Mouse (Mus musculus) ES-E14 (cell line): ENCODE measurements around the gene Zfyve9. TPM values are rescaled to one million over a fixed set of nuclear protein-coding genes. Genes with fewer than 3 reads are reported as not detected.

Experiments used
- DNase-seq: peaks from one replicate; pipeline ENCODE4 v3.0.0-alpha.2; 2013; ENCODE audit warnings: low read depth, low spot score
- H3K27ac ChIP-seq: 2 replicates; pipeline ENCODE4 v1.5.1; 2012; ENCODE audit warnings: low read depth, mild to moderate bottlenecking, low read length, moderate library complexity, mixed read lengths; ENCODE audit not compliant: poor library complexity, insufficient read depth, severe bottlenecking
- H3K36me3 ChIP-seq: 2 replicates; pipeline ENCODE4 v1.6.1; 2012; ENCODE audit warnings: mild to moderate bottlenecking, low read length, moderate library complexity, mixed read lengths; ENCODE audit not compliant: control insufficient read depth, poor library complexity, insufficient read depth, severe bottlenecking
- H3K4me1 ChIP-seq, 2 experiments: fragments of 150-350 bp in 1 of 2; sonication (generic) in 1 of 2; 2 replicates each; pipeline ENCODE4 v1.6.1; 2012; ENCODE audit warnings: low read length in 2 of 2, mild to moderate bottlenecking in 1 of 2, mixed read lengths in 1 of 2; ENCODE audit not compliant: control insufficient read depth in 2 of 2, insufficient read depth in 2 of 2, poor library complexity in 1 of 2
- H3K4me3 ChIP-seq, 2 experiments: fragments of 150-350 bp in 1 of 2; sonication (generic) in 1 of 2; 2 replicates each; pipeline ENCODE4 v1.5.1; 2012; ENCODE audit warnings: low read length in 2 of 2, low read depth in 1 of 2, mild to moderate bottlenecking in 1 of 2, mixed read lengths in 1 of 2; ENCODE audit not compliant: insufficient read depth in 1 of 2, poor library complexity in 1 of 2, severe bottlenecking in 1 of 2
- H3K9ac ChIP-seq: 2 replicates; pipeline ENCODE4 v1.6.1; 2012; ENCODE audit warnings: low read depth, mild to moderate bottlenecking, low read length, mixed read lengths; ENCODE audit not compliant: poor library complexity, insufficient read depth, severe bottlenecking
- H3K9me3 ChIP-seq: fragments of 150-350 bp; sonication (generic); 2 replicates; pipeline ENCODE4 v1.6.1; 2012; ENCODE audit warnings: low read depth, mild to moderate bottlenecking, low read length; ENCODE audit not compliant: control insufficient read depth, insufficient read depth
- CHD2 ChIP-seq: IDR thresholded peaks from 2 replicates; pipeline ENCODE4 v1.6.1; 2014; ENCODE audit warnings: mild to moderate bottlenecking, low read depth, low read length, inconsistent platforms
- HCFC1 ChIP-seq: IDR thresholded peaks from 2 replicates; pipeline ENCODE4 v1.6.1; 2012; ENCODE audit warnings: low read length, inconsistent platforms, borderline replicate concordance; ENCODE audit not compliant: insufficient read depth
- MAFK ChIP-seq: IDR thresholded peaks from 2 replicates; pipeline ENCODE4 v1.6.1; 2014; ENCODE audit warnings: mild to moderate bottlenecking, low read depth, low read length, inconsistent platforms; ENCODE audit not compliant: insufficient read depth
- ZC3H11A ChIP-seq: IDR thresholded peaks from 2 replicates; pipeline ENCODE4 v1.6.1; 2012; ENCODE audit warnings: low read depth, mild to moderate bottlenecking, inconsistent platforms, low read length, borderline replicate concordance
- ZNF384 ChIP-seq: IDR thresholded peaks from 2 replicates; pipeline ENCODE4 v1.6.1; 2012; ENCODE audit warnings: low read depth, low read length, inconsistent platforms
- in situ Hi-C, 2 experiments: fragments of 600-800 bp; cut with MboI; formaldehyde crosslinking; loops; one replicate each; pipeline ENCODE4 v1.15.1; 2025; ENCODE audit warnings: low sequenced_read_pairs in 2 of 2, inconsistent platforms in 1 of 2; ENCODE audit not compliant: unreplicated experiment in 2 of 2
- total RNA-seq: library from RNA; depleted of rRNA; stranded (reverse); fragments of 300-350 nt; gene quantifications from 2 replicates; pipeline ENCODE4 v1.2.3, GENCODE M21; 2012

Zfyve9 gene
- total RNA-seq, 1 experiment, result 8.7 TPM

DNA sequence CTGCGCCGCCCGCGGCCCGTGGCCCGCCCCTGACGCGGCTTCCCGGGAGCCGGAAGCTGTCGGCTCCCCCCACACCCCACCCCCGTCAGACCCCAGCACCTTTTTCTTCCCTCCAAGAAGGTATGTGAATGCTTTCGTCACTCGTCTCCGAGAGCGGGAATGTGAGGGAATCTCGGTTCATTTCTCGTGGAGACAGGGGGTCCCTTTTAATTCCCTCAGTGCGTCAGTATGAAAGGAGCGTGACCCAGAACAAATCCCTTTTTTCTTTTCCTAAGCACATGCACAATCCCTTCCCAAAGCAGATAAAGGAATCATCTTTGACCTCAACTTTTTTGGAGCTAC lies 237 bp upstream of the Zfyve9 start:
- in situ Hi-C loops, result no loop called here
- Histone ChIP-seq H3K4me1 (peaks cover 0 to 3% of the 10 kb centered on the region in 2 experiments; a peak in 1 of 4 replicates), H3K9me3 (no peaks in the 10 kb centered on the region), H3K4me3 (peak overlapping the region; percentile 41 to 89), H3K36me3 (no peaks in the 10 kb centered on the region), H3K9ac (peak overlapping the region; percentile 94), H3K27ac (no peak overlapping the region)
- no peak for TF ChIP-seq HCFC1
- peak; percentile 30; the same call in 1 of the 2 replicates for TF ChIP-seq CHD2
- TF ChIP-seq ZC3H11A, result no peak
- TF ChIP-seq ZNF384, result no peak
- TF ChIP-seq MAFK, result no peak
- DNase-seq, result peak; percentile 43

DNA sequence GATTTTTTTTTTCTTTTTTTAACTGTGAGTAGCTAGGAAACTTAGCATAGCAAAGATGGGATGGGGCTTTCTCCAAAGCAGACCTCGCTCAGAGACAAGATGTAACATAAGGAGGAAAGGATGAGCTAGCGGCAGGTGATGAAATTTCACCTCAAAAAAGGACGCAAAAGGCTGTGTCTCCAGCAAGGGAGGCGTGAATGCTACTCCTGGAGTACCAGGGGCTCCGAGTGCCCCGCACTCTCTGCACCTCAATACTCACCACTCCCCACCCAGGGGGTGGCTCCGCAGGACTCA lies 888 bp downstream of the Zfyve9 start:
- Histone ChIP-seq H3K9me3 (no peaks in the 10 kb centered on the region), H3K36me3 (no peaks in the 10 kb centered on the region), H3K4me3 (peak overlapping the region; percentile 83 to 89), H3K4me1 (peaks cover 0 to 3% of the 10 kb centered on the region in 2 experiments; a peak in 1 of 4 replicates), H3K9ac (peak overlapping the region; percentile 94), H3K27ac (no peak overlapping the region)
- DNase-seq, result no peak
- no peak for TF ChIP-seq CHD2
- no peak for TF ChIP-seq MAFK
- TF ChIP-seq ZC3H11A, result no peak
- TF ChIP-seq ZNF384, result no peak
- TF ChIP-seq HCFC1, result no peak
- in situ Hi-C loops, result no loop called here

DNA sequence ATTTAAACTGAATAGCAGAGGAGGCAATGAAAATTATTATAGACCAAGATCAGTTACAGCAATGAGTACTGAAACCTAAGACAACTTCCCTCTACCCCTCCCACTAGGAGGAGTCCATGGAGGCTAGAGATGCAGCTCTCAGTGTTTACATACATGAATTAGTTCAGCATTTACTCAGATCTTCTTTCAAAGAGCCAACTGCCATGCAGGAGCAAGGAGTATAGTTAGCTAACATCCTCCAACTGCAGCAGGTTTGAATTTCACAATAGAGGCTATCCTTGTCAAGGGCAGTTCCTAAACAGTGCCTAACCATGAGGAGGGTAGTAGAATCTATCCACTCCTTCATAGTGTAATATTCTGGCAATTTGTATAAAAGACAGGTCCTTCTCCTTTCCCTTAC lies 12.1 kb downstream of the Zfyve9 start:
- Histone ChIP-seq H3K27ac (no peak overlapping the region), H3K9ac (no peak overlapping the region), H3K4me1 (no peaks in the 10 kb centered on the region), H3K4me3 (no peak overlapping the region), H3K36me3 (no peaks in the 10 kb centered on the region), H3K9me3 (no peaks in the 10 kb centered on the region)
- no peak for DNase-seq
- TF ChIP-seq HCFC1, result no peak
- TF ChIP-seq ZNF384, result no peak
- TF ChIP-seq MAFK, result no peak
- no peak for TF ChIP-seq ZC3H11A
- no peak for TF ChIP-seq CHD2
- in situ Hi-C loops, result no loop called here

DNA sequence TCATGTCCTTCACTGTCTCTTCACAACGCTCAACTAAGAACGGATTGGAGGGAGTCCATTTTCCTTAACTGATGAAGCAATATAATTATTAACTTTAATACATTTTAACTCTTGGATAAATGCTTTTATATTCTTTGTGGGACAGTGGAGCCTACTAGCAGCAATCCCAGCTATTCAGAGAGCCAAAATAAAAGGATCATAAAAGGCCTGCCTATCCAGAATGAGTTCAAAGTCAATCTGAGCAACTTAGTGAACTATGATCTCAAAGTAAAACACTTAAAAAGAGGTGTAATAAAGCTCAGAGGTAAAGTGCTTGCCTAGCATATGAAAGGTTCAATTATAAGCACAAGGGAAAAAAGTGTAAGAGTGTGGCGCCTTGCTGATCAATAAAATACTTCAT lies 21.0 kb downstream of the Zfyve9 start:
- in situ Hi-C loops, result no loop called here
- H3K27ac ChIP-seq, result no peak overlapping the region
- H3K9me3 ChIP-seq, result no peaks in the 10 kb centered on the region
- DNase-seq, result no peak
- H3K4me3 ChIP-seq, result no peak overlapping the region
- H3K4me1 ChIP-seq, result no peaks in the 10 kb centered on the region
- no peak overlapping the region for H3K9ac ChIP-seq
- H3K36me3 ChIP-seq, result no peaks in the 10 kb centered on the region
- TF ChIP-seq HCFC1 (no peak), ZC3H11A (no peak)

DNA sequence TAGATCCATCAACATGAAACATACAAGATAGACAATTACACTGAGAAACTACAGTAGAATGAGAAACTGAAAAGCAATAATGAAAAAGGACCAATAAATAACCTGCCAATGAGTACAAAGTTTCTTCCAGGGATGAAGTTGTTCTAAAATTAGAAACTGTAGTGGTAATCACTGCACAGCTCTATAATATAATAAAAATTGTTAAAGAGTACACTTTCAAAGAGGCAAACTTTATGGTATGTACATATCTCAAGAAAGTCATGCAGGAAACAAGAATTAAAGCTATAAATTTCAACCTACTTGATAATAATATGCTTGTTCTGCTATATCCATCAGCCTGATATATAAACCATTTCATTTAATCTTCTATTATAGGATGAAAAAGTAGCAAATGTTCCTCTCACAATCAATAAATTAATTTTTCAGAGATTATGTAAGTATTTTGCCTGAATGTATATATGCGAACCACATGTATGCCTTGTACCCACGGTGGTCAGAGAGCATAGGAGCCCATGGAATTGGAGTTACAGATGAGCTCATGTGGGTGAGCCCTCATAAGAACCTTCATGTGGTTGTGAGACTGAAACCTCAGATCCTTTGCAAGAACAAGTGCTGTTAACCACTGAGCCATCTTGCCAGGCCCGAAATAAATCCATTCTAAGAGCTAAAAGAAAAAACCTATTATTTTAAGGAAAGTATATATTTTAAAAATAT lies 34.3 kb downstream of the Zfyve9 start:
- H3K36me3 ChIP-seq, result no peaks in the 10 kb centered on the region
- no peak for DNase-seq
- H3K4me3 ChIP-seq, result no peak overlapping the region
- H3K4me1 ChIP-seq, result no peaks in the 10 kb centered on the region
- no peak for TF ChIP-seq ZC3H11A
- no peak for TF ChIP-seq ZNF384
- TF ChIP-seq CHD2, result no peak
- TF ChIP-seq MAFK, result no peak
- TF ChIP-seq HCFC1, result no peak
- no peaks in the 10 kb centered on the region for H3K9me3 ChIP-seq
- in situ Hi-C loops, result no loop called here
- no peak overlapping the region for H3K9ac ChIP-seq
- H3K27ac ChIP-seq, result no peak overlapping the region
